Mouse (Mus musculus): ENCODE measurements around the gene Zfp429.

DNA sequence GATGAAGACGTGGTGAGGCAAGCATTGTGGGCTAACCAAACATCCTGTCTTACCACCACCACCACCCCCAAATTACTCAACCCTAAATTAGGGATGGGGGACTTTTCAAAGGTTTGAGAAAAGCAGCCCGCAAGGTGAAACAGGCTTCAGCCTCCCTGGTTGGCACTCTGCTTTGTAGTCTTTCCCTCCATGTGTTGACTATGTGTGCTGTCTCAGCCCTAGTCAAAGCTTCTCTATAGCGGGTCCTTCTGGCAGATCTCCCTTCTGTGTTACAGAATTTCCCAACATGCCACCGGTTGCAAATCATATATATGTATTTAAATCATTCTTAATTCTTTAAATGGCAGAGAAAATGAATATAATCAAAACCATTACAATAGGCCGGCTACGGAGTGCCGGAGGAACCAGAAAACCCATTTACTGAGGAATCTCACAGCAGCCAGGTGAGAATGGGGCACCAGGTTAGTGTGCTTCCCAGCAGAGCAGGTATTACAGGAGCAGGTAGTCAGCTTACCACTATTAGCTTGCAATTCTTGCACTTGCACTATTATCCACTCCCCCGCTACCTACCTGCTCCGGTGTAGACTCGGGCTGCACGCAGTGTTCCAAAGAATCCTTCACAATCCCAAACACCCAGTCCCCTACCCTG is 21.1 kb upstream of the Zfp429 start:
- TF ChIP-seq POLR2A (IDR thresholded peaks at IDR 0.05; ENCODE audit: control insufficient read depth in 1 of 2, insufficient read depth in 1 of 2, low read depth in 1 of 2, low read length in 2 of 2, poor library complexity in 1 of 2) (no peak), ZNF384 (IDR thresholded peaks at IDR 0.05; ENCODE audit: low read depth, low read length) (no peak), CTCF (IDR thresholded peaks at IDR 0.05 in 2 of 3, conservative IDR thresholded peaks at IDR 0.05 in 1 of 3; ENCODE audit: control insufficient read depth in 1 of 3, insufficient read depth in 1 of 3, low read depth in 2 of 3, low read length in 3 of 3, poor library complexity in 1 of 3, severe bottlenecking in 1 of 3) (no peak)

All from MEL (cell line).